ENCODE assay signal across 10 mouse cellular contexts in the genomic region with DNA sequence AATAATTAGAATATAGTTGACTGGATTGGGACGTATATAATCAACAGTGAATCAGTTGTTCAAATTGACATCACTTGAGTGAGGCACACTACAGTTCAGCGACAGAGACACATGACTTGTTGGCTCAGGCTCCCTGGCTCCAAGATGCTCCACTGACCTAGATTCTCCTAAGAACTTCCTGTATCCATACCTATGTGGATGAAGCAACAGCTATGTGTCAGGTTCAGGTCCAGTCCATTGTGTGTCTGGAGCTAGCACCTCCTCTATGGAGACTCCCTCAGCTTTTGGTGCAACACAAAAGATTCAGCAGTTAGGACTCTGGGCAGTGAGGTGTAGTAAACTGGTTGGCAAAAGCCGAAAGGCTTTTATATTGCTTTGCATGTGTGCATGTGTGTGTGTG.
DNase-seq lines count a peak whose midpoint lies in the region; ATAC-seq and TF ChIP-seq lines count a peak whose summit lies in the region.
"Had no signal": no experiment of that assay in that cellular context is flagged by ENCODE, and none has a peak within 500 bp of the region (broad histone marks: within the 10 kb centered on the region; RNA-seq: fewer than 3 reads in every experiment).

No protein-coding gene starts in this region.

- WGBS in heart, embryonic 13.5 days, result 79% methylated on average over 3 of the region's 3 CpGs
- WGBS in heart, embryonic 11.5 days (ENCODE audit: insufficient replicate concordance), result 87% methylated on average over 3 of the region's 3 CpGs
- WGBS in liver, postnatal 0 days (ENCODE audit: insufficient replicate concordance), result 85% methylated on average over 3 of the region's 3 CpGs
- 86% methylated on average over 3 of the region's 3 CpGs for WGBS in embryonic facial prominence, embryonic 14.5 days
- WGBS in limb, embryonic 14.5 days, result 79% methylated on average over 3 of the region's 3 CpGs

- ATAC-seq in heart, embryonic 13.5 days (ENCODE audit: extremely low read depth, insufficient number of reproducible peaks, low FRiP score, low TSS enrichment), result no peak
- ATAC-seq in heart, embryonic 11.5 days (replicated peaks; ENCODE audit: insufficient number of reproducible peaks, low FRiP score, low TSS enrichment), result no peak
- ATAC-seq in liver, postnatal 0 days, result no peak
- no peak for ATAC-seq in embryonic facial prominence, embryonic 14.5 days (ENCODE audit: low read depth)
- no peak for ATAC-seq in limb, embryonic 14.5 days (ENCODE audit: low FRiP score, low read depth)
- ATAC-seq in inflammation-experienced regulatory T-cells, adult 6 months, result no peak
- ATAC-seq: CD4-positive, CD25-positive, alpha-beta regulatory T cell, adult 4 months had no signal

- H3K4me1 ChIP-seq in heart, embryonic 13.5 days, result peaks cover 47% of the 10 kb centered on the region
- H3K4me1 ChIP-seq in heart, embryonic 11.5 days (ENCODE audit: control insufficient read depth, insufficient read depth, low read length), result peaks cover 5% of the 10 kb centered on the region; the same call in 1 of the 2 replicates
- H3K4me1 ChIP-seq in liver, postnatal 0 days (ENCODE audit: insufficient read depth), result no peaks in the 10 kb centered on the region
- peaks cover 26% of the 10 kb centered on the region for H3K4me1 ChIP-seq in embryonic facial prominence, embryonic 14.5 days (ENCODE audit: control insufficient read depth, insufficient read depth, low read length)
- H3K4me1 ChIP-seq in limb, embryonic 14.5 days (ENCODE audit: control insufficient read depth, insufficient read depth, low read length), result peaks cover 27% of the 10 kb centered on the region
- H3K4me1 ChIP-seq: liver, embryonic 13.5 days had no signal

- no peak for TF ChIP-seq POLR2A in limb, embryonic 14.5 days (IDR thresholded peaks at IDR 0.05; ENCODE audit: borderline replicate concordance, extremely low read depth, insufficient read depth, insufficient read length)

- no peak overlapping the region for H3K4me3 ChIP-seq in heart, embryonic 13.5 days
- H3K4me3 ChIP-seq in heart, embryonic 11.5 days (ENCODE audit: low read depth, low read length), result no peak overlapping the region
- no peak overlapping the region for H3K4me3 ChIP-seq in liver, postnatal 0 days (ENCODE audit: low read depth, low read length)
- H3K4me3 ChIP-seq in embryonic facial prominence, embryonic 14.5 days (ENCODE audit: low read depth, low read length), result no peak overlapping the region
- no peak overlapping the region for H3K4me3 ChIP-seq in limb, embryonic 14.5 days (replicated peaks; ENCODE audit: low read length)
- H3K4me3 ChIP-seq: liver, embryonic 13.5 days had no signal

- H3K9ac ChIP-seq in heart, embryonic 13.5 days, result no peak overlapping the region
- no peak overlapping the region for H3K9ac ChIP-seq in heart, embryonic 11.5 days (ENCODE audit: low read depth, low read length)
- H3K9ac ChIP-seq in liver, postnatal 0 days (replicated peaks), result no peak overlapping the region
- H3K9ac ChIP-seq in embryonic facial prominence, embryonic 14.5 days (ENCODE audit: low read depth, low read length), result no peak overlapping the region
- no peak overlapping the region for H3K9ac ChIP-seq in limb, embryonic 14.5 days (ENCODE audit: low read depth, low read length, severe bottlenecking)
- H3K9ac ChIP-seq: liver, embryonic 13.5 days had no signal

- no peaks in the 10 kb centered on the region for H3K9me3 ChIP-seq in heart, embryonic 13.5 days
- no peaks in the 10 kb centered on the region for H3K9me3 ChIP-seq in heart, embryonic 11.5 days (replicated peaks; ENCODE audit: control insufficient read depth, low read length)
- H3K9me3 ChIP-seq in liver, postnatal 0 days (ENCODE audit: low read length), result no peaks in the 10 kb centered on the region
- H3K9me3 ChIP-seq in embryonic facial prominence, embryonic 14.5 days (ENCODE audit: control insufficient read depth, low read length), result no peaks in the 10 kb centered on the region
- H3K9me3 ChIP-seq in limb, embryonic 14.5 days (ENCODE audit: control insufficient read depth, low read length), result no peaks in the 10 kb centered on the region
- H3K9me3 ChIP-seq: liver, embryonic 13.5 days had no signal

- H3K36me3 ChIP-seq in heart, embryonic 13.5 days, result no peaks in the 10 kb centered on the region
- no peaks in the 10 kb centered on the region for H3K36me3 ChIP-seq in heart, embryonic 11.5 days (ENCODE audit: control insufficient read depth, insufficient read depth, low read length)
- no peaks in the 10 kb centered on the region for H3K36me3 ChIP-seq in liver, postnatal 0 days (replicated peaks; ENCODE audit: insufficient read depth, low read length)
- H3K36me3 ChIP-seq in embryonic facial prominence, embryonic 14.5 days (ENCODE audit: control insufficient read depth, insufficient read depth, low read length), result no peaks in the 10 kb centered on the region
- H3K36me3 ChIP-seq in limb, embryonic 14.5 days (ENCODE audit: control insufficient read depth, insufficient read depth, low read length), result no peaks in the 10 kb centered on the region
- H3K36me3 ChIP-seq: liver, embryonic 13.5 days had no signal

- no peak for TF ChIP-seq EP300 in liver, postnatal 0 days (IDR thresholded peaks at IDR 0.05; ENCODE audit: low read depth)

- H3K4me2 ChIP-seq in heart, embryonic 13.5 days, result no peak overlapping the region
- H3K4me2 ChIP-seq in heart, embryonic 11.5 days, result no peak overlapping the region
- no peak overlapping the region for H3K4me2 ChIP-seq in liver, postnatal 0 days (ENCODE audit: low read depth, low read length)
- H3K4me2 ChIP-seq in embryonic facial prominence, embryonic 14.5 days (ENCODE audit: low read depth, low read length), result no peak overlapping the region
- H3K4me2 ChIP-seq in limb, embryonic 14.5 days (replicated peaks; ENCODE audit: low read depth, low read length, severe bottlenecking), result no peak overlapping the region
- H3K4me2 ChIP-seq: liver, embryonic 13.5 days had no signal

- no peaks in the 10 kb centered on the region for H3K27me3 ChIP-seq in heart, embryonic 13.5 days (replicated peaks)
- no peaks in the 10 kb centered on the region for H3K27me3 ChIP-seq in heart, embryonic 11.5 days (ENCODE audit: control insufficient read depth, insufficient read depth, low read length)
- H3K27me3 ChIP-seq in liver, postnatal 0 days (ENCODE audit: insufficient read depth, low read length), result no peaks in the 10 kb centered on the region
- no peaks in the 10 kb centered on the region for H3K27me3 ChIP-seq in embryonic facial prominence, embryonic 14.5 days (replicated peaks; ENCODE audit: control insufficient read depth, insufficient read depth, low read length)
- H3K27me3 ChIP-seq in limb, embryonic 14.5 days (ENCODE audit: control insufficient read depth, insufficient read depth, low read length), result no peaks in the 10 kb centered on the region
- H3K27me3 ChIP-seq: liver, embryonic 13.5 days had no signal

- H3K27ac ChIP-seq in heart, embryonic 13.5 days (replicated peaks), result peak overlapping the region; percentile 86
- no peak overlapping the region for H3K27ac ChIP-seq in heart, embryonic 11.5 days (ENCODE audit: low read depth, low read length)
- H3K27ac ChIP-seq in liver, postnatal 0 days (ENCODE audit: low read depth), result no peak overlapping the region
- H3K27ac ChIP-seq in embryonic facial prominence, embryonic 14.5 days (replicated peaks; ENCODE audit: low read depth, low read length), result 0 out of 2 replicates have a peak overlapping the region, but pooled peaks have one; percentile 31
- 0 out of 2 replicates have a peak overlapping the region, but pooled peaks have one; percentile 2 for H3K27ac ChIP-seq in limb, embryonic 14.5 days (replicated peaks; ENCODE audit: low read depth, low read length)
- H3K27ac ChIP-seq: liver, embryonic 13.5 days had no signal

- no peak for TF ChIP-seq CTCF in liver, postnatal 0 days (IDR thresholded peaks at IDR 0.05; ENCODE audit: low read depth)

- peak; percentile 2 for DNase-seq in liver, postnatal 0 days
- DNase-seq in liver, result no peak
- DNase-seq in embryonic facial prominence, embryonic 14.5 days (ENCODE audit: low spot score), result no peak
- DNase-seq in limb, embryonic 14.5 days (ENCODE audit: low spot score), result no peak
- no peak for DNase-seq in cerebellum, postnatal 25 days
- DNase-seq: liver, embryonic 13.5 days had no signal

Comparison
In these comparisons a context has a peak if more than half of its experiments do, and no peak if none do; other contexts are left out.
1. H3K27ac ChIP-seq: peak in heart, embryonic 13.5 days (single experiment), embryonic facial prominence, embryonic 14.5 days (single experiment) and limb, embryonic 14.5 days (single experiment); none in heart, embryonic 11.5 days (single experiment) and liver, postnatal 0 days (single experiment).